In the genomic region with DNA sequence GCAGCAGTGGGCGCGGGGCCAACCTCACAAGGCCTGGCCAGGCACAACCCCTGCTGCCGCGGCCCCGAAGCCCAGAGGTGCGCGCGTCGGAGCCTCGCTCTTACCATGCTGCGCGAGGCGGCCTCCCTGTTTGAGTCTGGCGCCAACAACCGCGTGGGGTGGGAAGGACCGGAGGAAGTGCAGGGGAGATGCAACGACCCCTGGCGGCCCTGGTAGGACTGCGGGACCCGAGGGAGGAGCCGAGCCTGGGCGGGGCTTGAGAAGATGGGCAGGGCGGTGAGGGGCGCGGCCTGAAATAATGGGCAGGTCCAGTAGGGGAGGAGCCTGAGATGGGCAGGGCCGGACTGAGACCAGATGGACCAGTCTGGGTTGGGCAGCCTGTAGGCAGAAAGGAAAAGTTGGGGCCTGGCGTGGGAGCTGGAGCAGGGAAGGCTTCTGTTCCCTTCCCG, we compare ENCODE assay signal across 7 mouse cellular contexts. TPM values are rescaled to one million over a fixed set of nuclear protein-coding genes. Genes with fewer than 3 reads are reported as not detected.
DNase-seq lines count a peak whose midpoint lies in the region; ATAC-seq lines count a peak whose summit lies in the region.

TSS of gene Mnd1 (minus strand) at position 229 of the 449 bp plus-strand sequence.

- H3K9ac ChIP-seq in intestine, embryonic 15.5 days = peak within 1 kb of the TSS; percentile 82

- intact Hi-C loops in gastrocnemius, postnatal 36 days (cut with DNase I) = loop anchor here (5.0 kb wide), 1 partner anchor 208 kb away; no protein-coding TSS in a partner anchor
- intact Hi-C loops in left cerebral cortex, postnatal 25 days (cut with DNase I) = loop anchor here (5.0 to 10.0 kb wide), 2 partner anchors 113 to 211 kb away; partner anchors contain the start of gene Tmem131l

- H3K27me3 ChIP-seq in intestine, embryonic 15.5 days (replicated peaks) = no peaks in the 10 kb centered on the region
- H3K27me3 ChIP-seq in midbrain, embryonic 10.5 days (ENCODE audit: low read depth, poor library complexity, severe bottlenecking) = no peaks in the 10 kb centered on the region

- peak; percentile 99 for ATAC-seq in intestine, embryonic 15.5 days

- peak within 1 kb of the TSS; percentile 83 for H3K27ac ChIP-seq in intestine, embryonic 15.5 days
- H3K27ac ChIP-seq in midbrain, embryonic 10.5 days (replicated peaks) = peak within 1 kb of the TSS; percentile 90

- H3K9me3 ChIP-seq in intestine, embryonic 15.5 days = no peaks in the 10 kb centered on the region
- no peaks in the 10 kb centered on the region for H3K9me3 ChIP-seq in midbrain, embryonic 10.5 days (replicated peaks)

- 0 out of 2 replicates have a peak, but pooled peaks cover 2% of the 10 kb centered on the region for H3K4me1 ChIP-seq in intestine, embryonic 15.5 days (replicated peaks)
- peaks cover 14% of the 10 kb centered on the region for H3K4me1 ChIP-seq in midbrain, embryonic 10.5 days

- WGBS in intestine, embryonic 15.5 days = under 1% methylated on average over 29 of the region's 29 CpGs
- under 1% methylated on average over 29 of the region's 29 CpGs for WGBS in midbrain, embryonic 10.5 days

- H3K36me3 ChIP-seq in intestine, embryonic 15.5 days = no peaks in the 10 kb centered on the region
- H3K36me3 ChIP-seq in midbrain, embryonic 10.5 days = peaks cover 21% of the 10 kb centered on the region

- peak; percentile 99 for DNase-seq in adrenal gland, adult 2 months
- peak; percentile 95 for DNase-seq in embryo, embryonic 11.5 days (ENCODE audit: low read depth, low spot score)
- DNase-seq in gastrocnemius, postnatal 36 days = peak; percentile 98 to 99
- DNase-seq in left cerebral cortex, postnatal 25 days (ENCODE audit: low spot score in 2 of 2) = peak; percentile 91 to 97
- peak; percentile 99 for DNase-seq in midbrain, embryonic 10.5 days (ENCODE audit: low spot score)
- peak; percentile 98 for DNase-seq in right cerebral cortex, postnatal 4 days

- H3K4me3 ChIP-seq in intestine, embryonic 15.5 days (replicated peaks) = peak within 1 kb of the TSS; percentile 63
- peak within 1 kb of the TSS; percentile 56 for H3K4me3 ChIP-seq in midbrain, embryonic 10.5 days

- peak within 1 kb of the TSS; percentile 99 for H3K4me2 ChIP-seq in intestine, embryonic 15.5 days (replicated peaks)

RNA-seq across cellular contexts. Expression of gene Mnd1, which starts in this region (rescaled TPM):
- 10 to 100 TPM in 1 of 2 experiments, 1 to 10 TPM in 1; 9.1 to 11.5 TPM for total RNA-seq in adrenal gland, adult 2 months (2021)
- polyA plus RNA-seq in adrenal gland, adult 2 months (2012; rRNA removed) = 0.20 TPM in 1 of 2 replicates, not detected in the other
- 1 to 10 TPM; 1.6 to 2.3 TPM for total RNA-seq in gastrocnemius, postnatal 36 days (2021)
- 10.6 and 12.0 TPM in 2 replicates for polyA plus RNA-seq in intestine, embryonic 15.5 days (2015; fragmentation: Nextera tagmentation; extraction: Ambion mirVana)
- total RNA-seq in left cerebral cortex, postnatal 25 days (2021) = 1 to 10 TPM; 1.3 TPM
- 10.3 and 12.3 TPM in 2 replicates for polyA plus RNA-seq in midbrain, embryonic 10.5 days (2016; fragmentation: Nextera tagmentation; extraction: Ambion mirVana)

Comparison
In these comparisons a context has a peak if more than half of its experiments do, and no peak if none do; other contexts are left out.
1. Peak in every context shown above with its lines: DNase-seq, ATAC-seq, H3K4me3 ChIP-seq and H3K27ac ChIP-seq.